Mouse (Mus musculus) limb, embryonic 13.5 days (tissue): ENCODE measurements around the gene Anapc2. TPM values are rescaled to one million over a fixed set of nuclear protein-coding genes. Genes with fewer than 3 reads are reported as not detected.

ENCODE experiments used
- ATAC-seq: fragments of 200-750 bp; cut with Nextera tagmentation; 2 replicates; pipeline ENCODE4 v1.8.0; 2017; ENCODE audit warnings: low read depth, moderate number of reproducible peaks, moderate TSS enrichment; ENCODE audit not compliant: low FRiP score
- H3K27ac ChIP-seq: fragments of 300-500 bp; sonication (generic); 2 replicates; pipeline ENCODE4 v1.5.1; 2015; ENCODE audit warnings: inconsistent platforms, mild to moderate bottlenecking, moderate library complexity
- H3K27me3 ChIP-seq: fragments of 300-500 bp; sonication (generic); 2 replicates; pipeline ENCODE4 v1.6.1; 2015; ENCODE audit warnings: mild to moderate bottlenecking, inconsistent platforms
- H3K36me3 ChIP-seq: fragments of 300-500 bp; sonication (generic); 2 replicates; pipeline ENCODE4 v1.6.1; 2015; ENCODE audit warnings: inconsistent platforms, mild to moderate bottlenecking, moderate library complexity
- H3K4me1 ChIP-seq: fragments of 300-500 bp; sonication (generic); 2 replicates; pipeline ENCODE4 v1.6.1; 2015; ENCODE audit warnings: inconsistent platforms
- H3K4me2 ChIP-seq: fragments of 300-500 bp; sonication (generic); replicated peaks from 2 replicates; pipeline ENCODE4 v1.6.1; 2015; ENCODE audit warnings: inconsistent platforms, mild to moderate bottlenecking, moderate library complexity
- H3K4me3 ChIP-seq: fragments of 300-500 bp; sonication (generic); 2 replicates; pipeline ENCODE4 v1.5.1; 2015; ENCODE audit warnings: moderate library complexity, mild to moderate bottlenecking, inconsistent platforms
- H3K9ac ChIP-seq: fragments of 300-500 bp; sonication (generic); 2 replicates; pipeline ENCODE4 v1.6.1; 2015; ENCODE audit warnings: mild to moderate bottlenecking, inconsistent platforms
- H3K9me3 ChIP-seq: fragments of 300-500 bp; sonication (generic); 2 replicates; pipeline ENCODE4 v1.6.1; 2016; ENCODE audit warnings: inconsistent platforms
- WGBS: fragments of 180-500 bp; shearing (Covaris S2); methylation state at CpG from one replicate; pipeline ENCODE4 v1.1.7; 2015; 5-methylcytosine and 5-hydroxymethylcytosine counted together
- polyA plus RNA-seq: library from polyadenylated mRNA; unstranded; fragments of >200 nt; fragmentation: Nextera tagmentation; extraction: Ambion mirVana; gene quantifications from 2 replicates; pipeline ENCODE4 v1.2.1, GENCODE M21; 2015

Gene Anapc2
- polyA plus RNA-seq, 1 experiment from 2014 or later, result 154 TPM

- 18% methylated on average over 12 of the region's 12 CpGs for WGBS
- H3K4me1 ChIP-seq, result peaks cover 39% of the 10 kb centered on the region
- peaks cover 9% of the 10 kb centered on the region; the same call in 1 of the 2 replicates for H3K36me3 ChIP-seq
- peak overlapping the region; percentile 99 for H3K4me2 ChIP-seq
- H3K27ac ChIP-seq, result no peak overlapping the region
- H3K9me3 ChIP-seq, result no peaks in the 10 kb centered on the region
- peaks cover 22% of the 10 kb centered on the region for H3K27me3 ChIP-seq
- peak overlapping the region; percentile 68 for H3K4me3 ChIP-seq
- peak overlapping the region; percentile 79 for H3K9ac ChIP-seq
- ATAC-seq, result no peak
Measured at GRCm38 (mm10) chr2:25263623-25264285, 8.5 kb upstream of the Anapc2 start.

GRCm38 (mm10) chr2:25264286-25264660 is 8.0 kb upstream of the Anapc2 start:
- H3K27ac ChIP-seq, result no peak overlapping the region
- H3K4me1 ChIP-seq, result peaks cover 39% of the 10 kb centered on the region
- H3K9me3 ChIP-seq, result no peaks in the 10 kb centered on the region
- H3K4me3 ChIP-seq, result peak overlapping the region; percentile 68
- no peak for ATAC-seq
- H3K9ac ChIP-seq, result peak overlapping the region; percentile 79; the same call in 1 of the 2 replicates
- peaks cover 22% of the 10 kb centered on the region for H3K27me3 ChIP-seq
- 71% methylated on average over 5 of the region's 5 CpGs for WGBS
- peak overlapping the region; percentile 99 for H3K4me2 ChIP-seq
- peaks cover 9% of the 10 kb centered on the region for H3K36me3 ChIP-seq

- WGBS, result 66% methylated on average over 3 of the region's 3 CpGs
- Histone ChIP-seq H3K27ac (no peak overlapping the region), H3K4me1 (peaks cover 39% of the 10 kb centered on the region), H3K36me3 (peaks cover 14% of the 10 kb centered on the region), H3K27me3 (peaks cover 22% of the 10 kb centered on the region), H3K9ac (peak overlapping the region; percentile 79), H3K4me2 (peak overlapping the region; percentile 99; the same call in 1 of the 2 replicates), H3K4me3 (no peak overlapping the region), H3K9me3 (no peaks in the 10 kb centered on the region)
- ATAC-seq, result no peak
Measured at GRCm38 (mm10) chr2:25264851-25265250, 7.4 kb upstream of the Anapc2 start.

GRCm38 (mm10) chr2:25265897-25266656 is 6.2 kb upstream of the Anapc2 start:
- Histone ChIP-seq H3K27ac (no peak overlapping the region), H3K4me2 (peak overlapping the region; percentile 99), H3K9me3 (no peaks in the 10 kb centered on the region), H3K4me1 (peaks cover 45% of the 10 kb centered on the region), H3K4me3 (no peak overlapping the region), H3K36me3 (peaks cover 27% of the 10 kb centered on the region), H3K9ac (no peak overlapping the region), H3K27me3 (peaks cover 22% of the 10 kb centered on the region)
- 64% methylated on average over 6 of the region's 6 CpGs for WGBS
- ATAC-seq, result no peak

GRCm38 (mm10) chr2:25266720-25267119 is 5.6 kb upstream of the Anapc2 start:
- Histone ChIP-seq H3K27ac (no peak overlapping the region), H3K4me3 (no peak overlapping the region), H3K9ac (no peak overlapping the region), H3K4me1 (peaks cover 51% of the 10 kb centered on the region), H3K4me2 (peak overlapping the region; percentile 99; the same call in 1 of the 2 replicates), H3K27me3 (peaks cover 22% of the 10 kb centered on the region), H3K36me3 (peaks cover 27% of the 10 kb centered on the region), H3K9me3 (no peaks in the 10 kb centered on the region)
- no peak for ATAC-seq
- 59% methylated on average over 2 of the region's 2 CpGs for WGBS

- peaks cover 52% of the 10 kb centered on the region for H3K4me1 ChIP-seq
- no peak overlapping the region for H3K9ac ChIP-seq
- H3K27ac ChIP-seq, result no peak overlapping the region
- no peak overlapping the region for H3K4me3 ChIP-seq
- no peak overlapping the region for H3K4me2 ChIP-seq
- ATAC-seq, result no peak
- no peaks in the 10 kb centered on the region for H3K9me3 ChIP-seq
- H3K36me3 ChIP-seq, result peaks cover 27% of the 10 kb centered on the region
- peaks cover 22% of the 10 kb centered on the region for H3K27me3 ChIP-seq
Measured at GRCm38 (mm10) chr2:25267241-25267640, 5.0 kb upstream of the Anapc2 start.

GRCm38 (mm10) chr2:25267746-25268309 is 4.5 kb upstream of the Anapc2 start:
- Histone ChIP-seq H3K4me2 (no peak overlapping the region), H3K4me1 (peaks cover 52% of the 10 kb centered on the region), H3K27me3 (peaks cover 22% of the 10 kb centered on the region), H3K4me3 (no peak overlapping the region), H3K27ac (no peak overlapping the region), H3K9ac (no peak overlapping the region), H3K36me3 (peaks cover 27% of the 10 kb centered on the region), H3K9me3 (no peaks in the 10 kb centered on the region)
- no peak for ATAC-seq
- WGBS, result 75% methylated on average over 4 of the region's 4 CpGs

DNA sequence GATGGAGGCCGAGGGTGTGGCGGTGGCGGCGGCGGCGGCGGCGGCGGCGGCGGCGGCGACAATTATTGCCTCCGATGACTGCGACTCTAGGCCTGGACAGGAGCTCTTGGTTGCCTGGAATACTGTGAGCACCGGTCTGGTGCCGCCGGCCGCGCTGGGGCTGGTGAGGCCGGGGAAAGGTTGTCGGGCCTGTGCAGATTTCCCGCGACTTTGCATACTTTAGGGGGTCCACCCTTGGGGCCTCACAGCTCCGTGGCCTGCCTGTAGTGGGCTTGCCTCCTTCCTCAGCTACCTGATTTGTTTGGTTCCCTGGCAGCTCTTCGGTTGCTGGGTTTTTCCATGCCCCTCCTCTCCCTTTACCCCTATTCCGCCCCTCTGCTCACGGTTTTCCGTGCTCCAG is 237 bp downstream of the Anapc2 start:
- H3K27ac ChIP-seq, result no peak overlapping the region

GRCm38 (mm10) chr2:25273010-25273409 is 732 bp downstream of the Anapc2 start:
- Histone ChIP-seq H3K27ac (no peak overlapping the region), H3K36me3 (peaks cover 75% of the 10 kb centered on the region), H3K4me1 (peaks cover 28% of the 10 kb centered on the region), H3K9ac (peak overlapping the region; percentile 93), H3K9me3 (no peaks in the 10 kb centered on the region), H3K27me3 (no peaks in the 10 kb centered on the region), H3K4me2 (peak overlapping the region; percentile 93), H3K4me3 (peak overlapping the region; percentile 94)
- ATAC-seq, result no peak
- WGBS, result 39% methylated on average over 16 of the region's 16 CpGs

More for the DNA sequence above, 237 bp downstream of the Anapc2 start:
- no peaks in the 10 kb centered on the region for H3K9me3 ChIP-seq
- H3K36me3 ChIP-seq, result peaks cover 70% of the 10 kb centered on the region
- H3K4me1 ChIP-seq, result peaks cover 28% of the 10 kb centered on the region
- 0% methylated on average over 28 of the region's 29 CpGs for WGBS
- H3K27me3 ChIP-seq, result no peaks in the 10 kb centered on the region
- peak overlapping the region; percentile 93 for H3K9ac ChIP-seq
- H3K4me3 ChIP-seq, result peak overlapping the region; percentile 94
- peak overlapping the region; percentile 93 for H3K4me2 ChIP-seq
- ATAC-seq, result peak; percentile 60

DNA sequence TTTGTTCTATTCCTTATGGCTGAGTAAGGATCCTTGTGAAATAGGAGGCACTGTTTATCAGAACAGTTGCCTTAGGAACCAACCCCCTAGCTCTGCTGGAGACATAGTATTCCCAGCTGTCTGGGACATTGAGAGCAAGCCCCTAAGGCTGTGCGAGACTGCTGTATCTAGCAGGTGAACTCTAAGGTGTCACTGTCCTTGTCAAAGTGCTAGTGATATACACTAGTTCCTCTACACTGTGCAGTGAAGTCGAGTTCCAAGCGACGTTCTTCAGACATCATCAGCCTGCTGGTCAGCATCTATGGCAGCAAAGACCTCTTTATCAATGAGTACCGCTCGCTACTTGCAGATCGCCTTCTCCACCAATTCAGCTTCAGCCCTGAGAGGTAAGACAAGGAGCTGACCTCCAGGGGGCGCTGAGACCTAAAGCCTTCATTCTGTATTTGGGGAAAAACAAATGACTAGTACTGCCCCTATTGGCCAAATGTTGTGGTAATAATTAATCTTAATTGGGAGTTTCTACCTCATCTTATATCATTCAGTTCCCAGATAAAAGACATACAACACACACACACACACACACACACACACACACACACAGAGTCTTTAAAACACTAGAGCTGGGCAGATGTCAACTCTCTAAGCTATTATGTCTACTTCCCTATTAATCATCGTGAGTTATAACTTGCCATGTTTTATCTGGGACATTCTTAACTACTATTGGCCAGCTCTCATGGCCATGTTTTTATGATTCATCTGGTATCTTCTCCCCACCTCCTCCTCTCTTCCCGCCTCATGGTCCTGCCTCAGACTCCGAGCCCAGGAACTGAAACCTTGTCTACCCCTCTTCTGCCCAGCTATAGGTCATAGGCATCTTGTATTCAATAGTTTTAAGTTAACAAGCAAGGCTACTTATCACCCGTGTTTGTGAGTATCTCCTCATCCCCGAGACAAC is 6.9 kb downstream of the Anapc2 start:
- Histone ChIP-seq H3K9me3 (no peaks in the 10 kb centered on the region), H3K9ac (no peak overlapping the region), H3K36me3 (peaks cover 98% of the 10 kb centered on the region), H3K27ac (no peak overlapping the region), H3K27me3 (no peaks in the 10 kb centered on the region), H3K4me2 (no peak overlapping the region), H3K4me3 (no peak overlapping the region), H3K4me1 (peaks cover 2% of the 10 kb centered on the region; the same call in 1 of the 2 replicates)
- 65% methylated on average over 13 of the region's 13 CpGs for WGBS
- 0 out of 2 replicates have a peak, but pooled peaks have one; percentile 28 for ATAC-seq

DNA sequence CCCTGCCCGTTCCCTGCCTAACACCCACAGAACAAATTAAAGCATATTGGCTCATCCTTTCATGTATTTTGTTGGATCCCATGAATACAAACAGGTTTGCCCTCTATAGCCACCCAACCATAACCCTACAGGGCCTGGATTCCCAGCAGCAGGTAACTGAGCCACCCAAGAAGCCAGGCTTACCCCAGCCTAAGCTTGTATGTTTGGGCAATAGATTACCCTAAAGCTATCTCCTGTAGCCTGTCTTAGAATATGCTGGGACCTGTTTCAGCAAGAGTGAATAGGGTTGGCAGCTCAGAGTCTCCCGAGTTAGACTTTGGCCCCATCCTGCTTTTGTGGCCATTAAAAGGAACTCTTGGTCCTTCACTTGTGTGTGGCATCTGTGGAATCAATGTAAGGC is 13.3 kb downstream of the Anapc2 start:
- no peak for ATAC-seq
- Histone ChIP-seq H3K4me3 (no peak overlapping the region), H3K4me2 (no peak overlapping the region), H3K9me3 (no peaks in the 10 kb centered on the region), H3K27me3 (peaks cover 47% of the 10 kb centered on the region), H3K4me1 (peaks cover 10% of the 10 kb centered on the region; the same call in 1 of the 2 replicates), H3K36me3 (peaks cover 58% of the 10 kb centered on the region), H3K9ac (no peak overlapping the region), H3K27ac (no peak overlapping the region)
- WGBS, result 89% methylated on average over 2 of the region's 2 CpGs
